Mouse (Mus musculus): ENCODE data around the gene Fgf12. TPM values are rescaled to one million over a fixed set of nuclear protein-coding genes. Genes with fewer than 3 reads are reported as not detected.

Fgf12 gene
- polyA plus RNA-seq, 2 experiments = 0.06 TPM; not detected in 1

DNA sequence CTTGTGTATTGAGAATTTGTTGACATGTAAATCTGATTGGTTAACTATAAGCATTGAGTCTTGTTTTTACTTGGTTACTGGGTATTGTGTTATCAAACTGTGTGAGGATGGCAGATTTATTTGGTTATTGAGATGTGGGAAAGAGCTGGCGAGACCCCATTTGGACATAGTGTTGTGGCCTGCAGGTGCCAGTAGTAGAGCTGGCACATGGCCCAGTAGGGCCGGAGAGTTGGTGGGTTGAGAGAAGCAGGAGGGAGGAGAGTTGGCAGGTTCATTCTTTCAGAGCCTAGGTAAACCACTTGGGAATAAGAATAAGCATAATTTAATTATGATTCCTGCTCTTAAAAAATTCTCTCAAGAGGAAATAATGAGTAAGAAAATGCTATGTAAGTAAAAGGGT is 625.9 kb downstream of the Fgf12 start:
- Histone ChIP-seq H3K4me2 (ENCODE audit: low read depth) (no peak overlapping the region), H3K9me3 (ENCODE audit: control insufficient read depth, low read length) (no peaks in the 10 kb centered on the region), H3K4me3 (ENCODE audit: insufficient read depth in 1 of 2, low read depth in 2 of 2, low read length in 2 of 2) (no peak overlapping the region), H3K36me3 (replicated peaks; ENCODE audit: control insufficient read depth, insufficient read depth, low read depth) (no peaks in the 10 kb centered on the region), H3K27ac (no peak overlapping the region), H3K27me3 (ENCODE audit: control insufficient read depth, insufficient read depth, low read length) (no peaks in the 10 kb centered on the region), H3K9ac (replicated peaks) (no peak overlapping the region), H3K4me1 (replicated peaks; ENCODE audit: control insufficient read depth in 2 of 2, insufficient read depth in 2 of 2, low read length in 1 of 2) (no peaks in the 10 kb centered on the region)
- WGBS (ENCODE audit: insufficient replicate concordance) = 64% methylated on average over 2 of the region's 2 CpGs
- DNase-seq (ENCODE audit: low read depth in 3 of 3, low spot score in 3 of 3) (no peak), ATAC-seq (ENCODE audit: insufficient read depth) (no peak)
- TF ChIP-seq EP300 (IDR thresholded peaks at IDR 0.05; ENCODE audit: low read depth) (no peak), CTCF (IDR thresholded peaks at IDR 0.05; ENCODE audit: low read depth) (no peak)

MicroRNAs encoded within 50 kb of the gene (microRNA counts, 519-probe panel; counts per million panel counts)
- microRNA mmu-miR-690 = 5,075 counts per million, percentile 22 among the panel's probes with 10 or more counts

Small RNA genes within 50 kb of the gene (microRNA-seq; reads per million reads assigned to microRNA genes)
- not detected for gene Mir690

Other genes starting within 250 kb of the Fgf12 start
- gene Mb21d2, start 176.6 kb upstream of the Fgf12 start, polyA plus RNA-seq (2012; rRNA removed) = 0.92 and 1.1 TPM in 2 replicates
- gene Mb21d2, start 176.6 kb upstream of the Fgf12 start, polyA plus RNA-seq (2014; fragmentation: Nextera tagmentation; extraction: Ambion mirVana) = 0.94 and 1.1 TPM in 2 replicates

All from liver, embryonic 14.5 days (tissue).